Mouse (Mus musculus) adrenal gland, adult 2 months (tissue): ENCODE measurements at regions not wholly inside any gene's neighbourhood (a gene's known extent, or its start where the extent isn't known, plus 50 kb on each side); places are given as distances from the start of the nearest gene placed in this dataset.
"Not testable (repeated sequence)": the region's sequence is repeated elsewhere in the genome, so short reads cannot be mapped to it uniquely, and the experiment has no call there.

ENCODE experiments used
- DNase-seq: peaks from one replicate; pipeline ENCODE4 v3.0.0; 2021

GRCm38 (mm10) chr13:7967886-7968285, 234.8 kb upstream of the Adarb2 start:
- no peak for DNase-seq

- DNase-seq, result no peak
Observed at GRCm38 (mm10) chr13:7994198-7994597, 208.5 kb upstream of the Adarb2 start.

GRCm38 (mm10) chr13:8030096-8030495, 172.6 kb upstream of the Adarb2 start:
- DNase-seq, result not testable (repeated sequence)

GRCm38 (mm10) chr13:8050930-8051495, 151.7 kb upstream of the Adarb2 start:
- DNase-seq, result no peak

- no peak for DNase-seq
Observed at GRCm38 (mm10) chr13:8056122-8056818, 146.4 kb upstream of the Adarb2 start.

- DNase-seq, result no peak
Observed at GRCm38 (mm10) chr13:8087154-8087553, 115.5 kb upstream of the Adarb2 start.

GRCm38 (mm10) chr13:8089519-8089918, 113.1 kb upstream of the Adarb2 start:
- peak; percentile 7 for DNase-seq

GRCm38 (mm10) chr13:8108701-8109100, 94.0 kb upstream of the Adarb2 start:
- DNase-seq, result no peak

- DNase-seq, result no peak
Observed at GRCm38 (mm10) chr13:8112953-8113352, 89.7 kb upstream of the Adarb2 start.

GRCm38 (mm10) chr13:8119013-8119412, 83.7 kb upstream of the Adarb2 start:
- no peak for DNase-seq

GRCm38 (mm10) chr13:8119986-8120385, 82.7 kb upstream of the Adarb2 start:
- no peak for DNase-seq

- no peak for DNase-seq
Observed at GRCm38 (mm10) chr13:8134764-8135163, 67.9 kb upstream of the Adarb2 start.

GRCm38 (mm10) chr13:8139396-8139795, 63.3 kb upstream of the Adarb2 start:
- no peak for DNase-seq

- DNase-seq, result no peak
Observed at GRCm38 (mm10) chr13:8152168-8152567, 50.5 kb upstream of the Adarb2 start.
